Mouse (Mus musculus) gastrocnemius, postnatal 14 days (tissue): Measurements from ENCODE around the gene Dhrs1. TPM values are rescaled to one million over a fixed set of nuclear protein-coding genes. Genes with fewer than 3 reads are reported as not detected.

Experiments
- DNase-seq: peaks from one replicate; pipeline ENCODE4 v3.0.0; 2021; ENCODE audit warnings: mixed read lengths
- intact Hi-C: fragments of 180-260 bp; cut with DNase I; formaldehyde crosslinking; loops from one replicate; pipeline ENCODE4 v1.15.1; 2025; ENCODE audit warnings: low total_unique reads
- total RNA-seq, 2 experiments: library from RNA; stranded (reverse); gene quantifications; 2 replicates each; pipeline ENCODE4 v1.2.3; 2021

The Dhrs1 gene
- total RNA-seq, 2 experiments from 2014 or later: 28.5 to 30.2 TPM

- intact Hi-C loops: loop anchor here (5.0 kb wide), 1 partner anchor 36 kb away; no protein-coding TSS in a partner anchor
- DNase-seq: no peak
Observed at GRCm38 (mm10) chr14:55727889-55728685, 17.4 kb downstream of the Dhrs1 start.

DNA sequence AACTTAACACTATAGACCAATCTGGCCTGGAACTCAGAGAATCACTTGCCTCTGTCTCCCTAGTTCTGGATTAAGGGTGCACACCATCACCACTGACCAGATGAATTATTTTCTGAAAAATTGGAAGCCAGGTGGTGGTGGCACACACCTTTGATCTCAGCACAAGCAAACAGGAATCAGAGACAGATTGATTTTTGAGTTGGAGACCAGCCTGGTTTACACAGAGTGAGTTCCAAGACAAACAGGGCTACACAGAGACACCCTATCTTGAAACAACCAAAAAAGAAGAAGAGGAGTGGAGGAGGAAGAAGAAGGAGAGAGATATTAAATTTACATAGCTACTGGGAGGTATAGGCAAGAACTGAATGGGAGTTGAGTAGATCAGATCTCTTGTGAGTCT, 19.2 kb downstream of the Dhrs1 start:
- DNase-seq: no peak
- intact Hi-C loops: loop anchor here (5.0 kb wide), 1 partner anchor 34 kb away; no protein-coding TSS in a partner anchor

- intact Hi-C loops: no loop called here
- no peak for DNase-seq
Observed at GRCm38 (mm10) chr14:55724411-55724871, 21.0 kb downstream of the Dhrs1 start.

GRCm38 (mm10) chr14:55723433-55723832, 22.1 kb downstream of the Dhrs1 start:
- intact Hi-C loops: no loop called here
- DNase-seq: no peak

DNA sequence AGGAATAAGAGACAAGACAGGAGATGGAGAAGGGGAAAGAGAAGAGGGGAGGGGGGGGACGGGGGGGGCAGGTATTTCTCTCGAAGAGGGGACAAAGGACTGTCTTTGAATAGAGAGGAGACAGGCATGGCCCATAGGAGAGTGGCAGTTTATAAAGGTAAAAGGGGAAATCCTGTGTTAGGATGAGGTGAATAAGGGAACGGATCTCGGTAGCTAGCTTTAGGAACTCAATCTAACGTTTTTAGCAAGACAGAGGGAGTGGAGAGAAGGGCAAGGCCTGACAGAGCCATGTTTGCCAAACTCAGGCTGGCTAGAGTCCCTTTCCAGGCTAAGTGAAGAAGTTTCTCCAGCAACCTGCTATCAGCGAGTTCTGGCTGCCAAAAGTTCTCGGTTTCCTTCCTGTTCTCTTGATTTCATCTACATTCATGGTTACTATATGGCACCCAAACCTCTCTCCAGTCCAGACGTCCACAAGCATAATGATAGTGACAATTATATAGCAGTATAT, 23.0 kb downstream of the Dhrs1 start:
- DNase-seq: no peak
- intact Hi-C loops: no loop called here

DNA sequence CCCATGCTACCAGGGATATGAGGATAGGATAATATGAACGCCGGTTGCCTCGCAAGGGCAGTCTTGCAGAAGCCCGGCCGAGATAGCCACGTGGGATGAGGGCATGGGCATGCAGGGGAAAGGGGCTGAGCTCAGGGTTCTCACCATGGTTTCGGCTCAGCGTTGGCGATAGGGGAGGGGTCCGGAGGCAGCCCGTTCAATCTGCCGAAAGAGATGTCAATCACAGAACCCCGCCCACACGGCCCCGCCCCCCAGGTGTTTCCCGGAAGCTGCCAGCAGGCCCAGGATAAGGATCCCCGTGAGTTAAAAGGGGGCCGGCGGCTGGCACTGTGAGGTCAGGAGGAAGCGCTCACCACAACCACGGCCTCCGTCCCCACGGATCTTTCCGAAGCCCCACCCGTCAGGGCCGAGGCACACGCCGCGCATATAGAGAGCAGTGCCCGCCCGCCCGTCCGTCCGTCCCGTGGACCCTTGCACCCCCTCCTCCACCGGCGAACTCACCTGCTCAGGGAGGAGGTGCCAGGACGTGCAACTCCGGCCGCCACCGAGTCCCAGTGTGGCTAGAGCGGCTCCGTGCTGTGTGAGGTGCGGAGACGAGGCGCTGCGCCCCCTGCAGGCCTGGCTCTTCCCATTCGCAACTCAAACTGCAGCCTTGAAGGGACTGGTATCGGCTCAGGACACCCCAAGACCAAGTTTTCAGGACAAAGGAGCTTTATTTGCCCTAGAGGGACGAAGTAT, 23.6 kb downstream of the Dhrs1 start, which contains the start of gene Rabggta:
TSS of gene Rabggta (minus strand) at position 564 of the 738 bp plus-strand sequence.
- intact Hi-C loops: no loop called here
- peak; percentile 90 for DNase-seq

GRCm38 (mm10) chr14:55721076-55721475, 24.4 kb downstream of the Dhrs1 start:
- DNase-seq: no peak
- intact Hi-C loops: no loop called here

GRCm38 (mm10) chr14:55720666-55721065, 24.8 kb downstream of the Dhrs1 start:
- no peak for DNase-seq
- intact Hi-C loops: no loop called here

DNA sequence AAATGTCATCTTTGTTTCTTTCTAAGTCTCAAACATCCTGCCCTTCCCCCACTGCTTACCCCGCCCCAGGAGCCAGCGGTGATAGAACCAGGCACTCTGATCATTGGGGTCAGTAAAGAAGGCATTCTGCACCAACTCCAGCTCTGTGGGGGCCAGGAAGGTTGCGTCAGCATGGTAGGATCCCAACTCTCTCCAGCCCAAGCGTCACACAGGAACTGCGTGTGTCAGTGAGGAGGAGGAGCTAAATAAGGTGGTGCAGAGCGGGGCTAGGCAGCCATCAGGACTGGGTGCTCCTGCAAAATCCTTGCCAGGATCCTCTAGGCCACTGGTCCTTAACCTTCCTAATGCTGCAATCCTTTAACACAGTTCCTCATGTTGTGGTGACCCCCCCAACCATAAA, 25.8 kb downstream of the Dhrs1 start:
- intact Hi-C loops: no loop called here
- no peak for DNase-seq

GRCm38 (mm10) chr14:55716884-55717283, 28.6 kb downstream of the Dhrs1 start:
- intact Hi-C loops: no loop called here
- DNase-seq: no peak

DNA sequence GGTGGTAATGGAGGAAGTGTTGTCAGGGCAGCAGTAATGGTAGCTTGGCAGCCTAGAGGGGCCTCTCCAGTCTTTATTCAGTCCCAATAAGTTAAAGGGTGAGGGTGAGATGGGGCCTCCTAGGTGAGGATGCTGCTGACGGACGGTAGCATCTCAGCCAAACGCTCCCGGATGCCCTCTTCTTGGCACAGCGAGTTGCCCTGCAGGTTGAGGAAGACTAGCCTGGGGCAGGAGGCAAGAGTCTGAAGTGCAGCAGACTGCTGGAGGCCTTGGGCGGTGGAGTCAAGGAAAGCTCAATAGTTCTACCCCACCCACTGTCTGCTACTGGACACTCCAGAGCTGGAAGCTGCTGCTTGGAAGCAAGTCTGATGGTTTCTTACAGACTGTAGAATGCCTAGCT, 29.2 kb downstream of the Dhrs1 start:
- intact Hi-C loops: no loop called here
- DNase-seq: no peak

DNA sequence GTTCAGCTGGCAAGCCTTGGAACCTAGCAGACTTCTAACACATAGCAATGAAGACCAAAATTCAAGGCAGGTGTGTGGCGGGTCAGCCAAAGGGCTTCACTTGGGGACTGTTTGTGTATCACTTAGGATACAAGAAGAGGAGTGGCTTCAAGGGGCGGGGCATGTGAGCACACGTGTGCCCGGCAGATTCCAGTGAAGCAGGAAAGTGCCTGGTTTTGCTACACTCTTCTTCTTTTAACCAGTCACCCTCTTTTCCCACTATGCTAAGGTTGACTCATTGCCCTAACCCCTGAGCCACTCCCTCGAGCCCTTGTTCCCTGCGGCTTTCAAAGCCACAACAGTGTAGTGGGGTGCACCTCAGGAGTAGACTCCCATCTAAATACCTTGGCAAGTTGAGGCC, 30.6 kb downstream of the Dhrs1 start:
- intact Hi-C loops: no loop called here
- no peak for DNase-seq

DNA sequence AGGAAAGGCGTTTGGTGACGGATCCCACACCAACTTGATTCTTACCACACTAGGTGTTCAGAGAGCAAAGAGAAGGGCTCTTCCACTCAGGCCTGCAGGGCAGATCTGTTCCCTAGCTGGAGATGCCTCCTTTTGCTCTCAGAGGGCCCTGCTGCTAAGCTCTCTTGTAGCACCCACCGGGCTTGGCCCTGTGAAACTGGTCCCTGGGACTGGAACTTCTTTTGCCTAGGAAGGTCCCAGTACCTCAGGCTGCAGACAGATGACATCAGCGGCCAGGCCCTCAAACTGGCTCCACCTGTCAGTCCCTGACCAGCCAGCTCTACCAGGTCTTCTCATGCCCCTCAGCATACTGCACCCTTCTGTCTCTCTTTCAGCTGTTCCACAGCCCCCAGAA, 31.8 kb downstream of the Dhrs1 start, which contains the start of gene Tgm1:
TSS of gene Tgm1 (minus strand) at position 198 of the 394 bp plus-strand sequence.
- DNase-seq: no peak
- intact Hi-C loops: no loop called here

- DNase-seq: peak; percentile 28
Observed at GRCm38 (mm10) chr14:55713007-55713728, 32.3 kb downstream of the Dhrs1 start.

GRCm38 (mm10) chr14:55711786-55712185, 33.7 kb downstream of the Dhrs1 start:
- DNase-seq: no peak
- intact Hi-C loops: no loop called here

More at GRCm38 (mm10) chr14:55713007-55713728, 32.3 kb downstream of the Dhrs1 start:
- intact Hi-C loops: no loop called here

DNA sequence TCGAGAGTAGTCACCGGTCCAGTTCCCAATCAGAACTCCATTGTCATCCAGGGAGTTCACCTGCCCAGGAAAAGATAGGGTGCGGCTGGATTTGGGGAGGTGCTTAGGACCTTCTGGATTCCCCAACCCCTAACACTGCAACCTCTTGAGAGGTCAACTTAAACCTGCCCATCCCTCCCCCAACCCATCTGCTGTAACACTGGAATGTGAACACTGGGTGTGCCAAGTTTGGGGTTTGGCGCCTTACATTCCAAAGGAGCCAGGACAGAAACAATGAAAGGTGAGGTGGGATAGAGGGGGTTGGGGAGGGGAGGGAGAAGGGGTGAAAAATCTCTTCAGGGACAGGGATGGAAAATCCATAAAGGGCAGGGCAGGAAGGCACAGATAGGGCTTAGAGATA, 36.0 kb downstream of the Dhrs1 start:
- no peak for DNase-seq
- intact Hi-C loops: no loop called here

GRCm38 (mm10) chr14:55707397-55707796, 38.1 kb downstream of the Dhrs1 start:
- no peak for DNase-seq
- intact Hi-C loops: no loop called here

GRCm38 (mm10) chr14:55706051-55706600, 39.4 kb downstream of the Dhrs1 start:
- DNase-seq: no peak
- intact Hi-C loops: no loop called here

DNA sequence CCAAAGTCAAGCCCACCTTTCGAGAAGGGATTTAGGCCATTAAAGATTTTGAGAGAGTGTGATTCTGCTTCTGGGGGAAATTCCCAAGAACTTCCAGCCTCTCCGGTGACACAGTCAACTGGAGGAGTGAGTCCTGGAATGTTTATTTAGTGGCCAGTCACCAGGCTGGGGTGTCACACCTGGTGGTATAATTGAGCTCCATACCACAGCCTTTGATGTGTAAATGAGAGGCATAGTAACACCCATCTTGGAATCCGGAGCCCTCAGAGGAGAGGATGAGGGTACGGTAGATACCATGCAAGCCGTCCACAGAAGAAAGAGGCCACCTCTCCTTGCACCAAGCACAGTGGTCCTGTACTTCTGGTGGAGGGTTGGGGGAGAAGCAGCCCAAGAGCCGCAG, 42.7 kb downstream of the Dhrs1 start:
- intact Hi-C loops: no loop called here
- no peak for DNase-seq
